Mouse (Mus musculus): Measurements from ENCODE around the gene Cmklr1.

- TF ChIP-seq CTCF (IDR thresholded peaks at IDR 0.05): no peak
- no peak for TF ChIP-seq POLR2A (IDR thresholded peaks at IDR 0.05; ENCODE audit: insufficient read depth, low read depth, low read length)
- TF ChIP-seq EP300 (IDR thresholded peaks at IDR 0.05; ENCODE audit: insufficient read depth, low read depth, low read length): no peak
Observed at GRCm38 (mm10) chr5:113618716-113619115, 31.5 kb downstream of the Cmklr1 start.
